Mouse (Mus musculus): ENCODE measurements around the gene Mrpl54. TPM values are rescaled to one million over a fixed set of nuclear protein-coding genes. Genes with fewer than 3 reads are reported as not detected.

Gene Mrpl54
- polyA plus RNA-seq (2017; shearing (Covaris generic)), result 146 TPM

GRCm38 (mm10) chr10:81266211-81267105, at the start of gene Mrpl54, which contains the start of gene Apba3:
Gene Mrpl54 (minus strand): TSS chr10:81266934.
Gene Apba3 (plus strand): TSS chr10:81266960.

GRCm38 (mm10) chr10:81292554-81293333, 26.0 kb upstream of the Mrpl54 start, which contains the start of gene Pip5k1c:
Gene Pip5k1c (plus strand): TSS chr10:81292963.

GRCm38 (mm10) chr10:81291511-81292104, 24.9 kb upstream of the Mrpl54 start, which contains the start of gene Tjp3:
Gene Tjp3 (minus strand): TSS chr10:81291581.

GRCm38 (mm10) chr10:81252424-81253419, 14.0 kb downstream of the Mrpl54 start, which contains the start of gene Matk:
Gene Matk (plus strand): TSS chr10:81252935.

GRCm38 (mm10) chr10:81232580-81233225, 34.0 kb downstream of the Mrpl54 start, which contains the start of gene Zfr2:
Gene Zfr2 (plus strand): TSS chr10:81233155.

GRCm38 (mm10) chr10:81230438-81231332, 36.0 kb downstream of the Mrpl54 start, which contains the start of gene Atcay:
Gene Atcay (minus strand): TSS chr10:81230833.

Other genes starting within 250 kb of the Mrpl54 start
- not detected for gene Diras1, start 241.3 kb downstream of the Mrpl54 start, polyA plus RNA-seq (2017; shearing (Covaris generic))
- 9.4 TPM for gene Slc39a3, start 229.5 kb downstream of the Mrpl54 start, polyA plus RNA-seq (2017; shearing (Covaris generic))
- 64.8 TPM for gene Sgta, start 206.8 kb downstream of the Mrpl54 start, polyA plus RNA-seq (2017; shearing (Covaris generic))
- gene Thop1, start 196.9 kb downstream of the Mrpl54 start, polyA plus RNA-seq (2017; shearing (Covaris generic)), result 6.2 TPM
- not detected for gene Creb3l3, start 168.1 kb downstream of the Mrpl54 start, polyA plus RNA-seq (2017; shearing (Covaris generic))
- 147 TPM for gene Map2k2, start 161.0 kb downstream of the Mrpl54 start, polyA plus RNA-seq (2017; shearing (Covaris generic))
- gene Zbtb7a, start 131.7 kb downstream of the Mrpl54 start, polyA plus RNA-seq (2017; shearing (Covaris generic)), result 74.9 TPM
- 39.4 TPM for gene Pias4, start 99.0 kb downstream of the Mrpl54 start, polyA plus RNA-seq (2017; shearing (Covaris generic))
- 872 TPM for gene Eef2, start 90.3 kb downstream of the Mrpl54 start, polyA plus RNA-seq (2017; shearing (Covaris generic))
- gene Dapk3, start 83.9 kb downstream of the Mrpl54 start, polyA plus RNA-seq (2017; shearing (Covaris generic)), result 90.2 TPM
- gene 4930442H23Rik, start 83.1 kb downstream of the Mrpl54 start, polyA plus RNA-seq (2017; shearing (Covaris generic)), result 0.70 TPM
- 0.21 TPM for gene Nmrk2, start 64.9 kb downstream of the Mrpl54 start, polyA plus RNA-seq (2017; shearing (Covaris generic))
- 5.9 TPM for gene Atcay, start 36.1 kb downstream of the Mrpl54 start, polyA plus RNA-seq (2017; shearing (Covaris generic))
- gene Zfr2, start 33.8 kb downstream of the Mrpl54 start, polyA plus RNA-seq (2017; shearing (Covaris generic)), result 5.5 TPM
- 59.6 TPM for gene Matk, start 14.0 kb downstream of the Mrpl54 start, polyA plus RNA-seq (2017; shearing (Covaris generic))
- 40.4 TPM for gene Apba3, start within 50 bp of the Mrpl54 start, polyA plus RNA-seq (2017; shearing (Covaris generic))
- 10.0 TPM for gene Tjp3, start 24.6 kb upstream of the Mrpl54 start, polyA plus RNA-seq (2017; shearing (Covaris generic))
- 81.0 TPM for gene Pip5k1c, start 26.0 kb upstream of the Mrpl54 start, polyA plus RNA-seq (2017; shearing (Covaris generic))
- 42.4 TPM for gene Cactin, start 54.2 kb upstream of the Mrpl54 start, polyA plus RNA-seq (2017; shearing (Covaris generic))
- 14.6 TPM for gene Tbxa2r, start 61.8 kb upstream of the Mrpl54 start, polyA plus RNA-seq (2017; shearing (Covaris generic))
- not detected for gene Gipc3, start 76.3 kb upstream of the Mrpl54 start, polyA plus RNA-seq (2017; shearing (Covaris generic))
- gene Hmg20b, start 83.5 kb upstream of the Mrpl54 start, polyA plus RNA-seq (2017; shearing (Covaris generic)), result 27.3 TPM
- gene Mfsd12, start 90.6 kb upstream of the Mrpl54 start, polyA plus RNA-seq (2017; shearing (Covaris generic)), result 3.1 TPM
- not detected for gene 4930404N11Rik, start 98.9 kb upstream of the Mrpl54 start, polyA plus RNA-seq (2017; shearing (Covaris generic))
- gene Fzr1, start 111.6 kb upstream of the Mrpl54 start, polyA plus RNA-seq (2017; shearing (Covaris generic)), result 46.9 TPM
- gene Dohh, start 117.5 kb upstream of the Mrpl54 start, polyA plus RNA-seq (2017; shearing (Covaris generic)), result 41.2 TPM
- 1.6 TPM for gene Gm48551, start 117.5 kb upstream of the Mrpl54 start, polyA plus RNA-seq (2017; shearing (Covaris generic))
- gene Gm48552, start 122.1 kb upstream of the Mrpl54 start, polyA plus RNA-seq (2017; shearing (Covaris generic)), result 1.6 TPM
- 1.1 TPM for gene Smim24, start 126.1 kb upstream of the Mrpl54 start, polyA plus RNA-seq (2017; shearing (Covaris generic))
- 17.9 TPM for gene Nfic, start 188.7 kb upstream of the Mrpl54 start, polyA plus RNA-seq (2017; shearing (Covaris generic))
- gene Celf5, start 215.8 kb upstream of the Mrpl54 start, polyA plus RNA-seq (2017; shearing (Covaris generic)), result not detected
- gene Ncln, start 229.5 kb upstream of the Mrpl54 start, polyA plus RNA-seq (2017; shearing (Covaris generic)), result 104 TPM
- 64.0 TPM for gene S1pr4, start 233.2 kb upstream of the Mrpl54 start, polyA plus RNA-seq (2017; shearing (Covaris generic))